Mouse (Mus musculus): ENCODE results near the gene Ghdc. TPM values are rescaled to one million over a fixed set of nuclear protein-coding genes. Genes with fewer than 3 reads are reported as not detected.

The Ghdc gene
- polyA plus RNA-seq, 1 experiment from 2014 or later: 6.6 TPM

DNA sequence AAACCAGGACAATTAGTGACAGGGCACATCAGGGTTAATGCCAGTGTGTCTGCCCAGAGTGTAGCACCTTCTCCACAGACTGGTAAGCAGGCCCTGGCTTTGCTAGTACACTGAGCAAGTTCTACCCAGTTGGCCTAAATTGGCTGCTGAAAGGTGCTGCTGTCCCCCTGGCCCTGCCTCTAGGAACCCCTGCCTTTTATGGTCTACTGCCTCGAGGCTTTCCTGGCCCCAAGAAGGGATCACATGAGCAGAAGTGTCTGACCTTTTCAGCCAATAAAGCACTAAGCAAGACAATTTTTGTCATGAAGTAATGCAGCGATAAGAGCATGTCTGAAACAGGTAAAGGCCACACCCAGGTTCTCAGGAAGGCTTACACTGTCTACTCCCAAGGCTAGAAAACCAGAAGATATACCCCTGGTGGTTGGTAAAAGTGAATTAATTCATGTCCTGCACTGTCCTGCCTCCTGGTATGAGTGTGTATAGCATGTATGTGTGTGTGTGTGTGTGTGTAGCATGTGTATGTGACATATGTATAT, 48.2 kb downstream of the Ghdc start:
- no peak overlapping the region for H3K4me3 ChIP-seq
- H3K27me3 ChIP-seq: no peaks in the 10 kb centered on the region
- H3K4me2 ChIP-seq (replicated peaks): no peak overlapping the region
- no peak for ATAC-seq (ENCODE audit: low FRiP score, low read depth)
- peaks cover 9% of the 10 kb centered on the region for H3K4me1 ChIP-seq
- H3K27ac ChIP-seq: no peak overlapping the region; the same call in 1 of the 2 replicates
- no peaks in the 10 kb centered on the region for H3K9me3 ChIP-seq
- no peak overlapping the region for H3K9ac ChIP-seq
- peaks cover 26% of the 10 kb centered on the region for H3K36me3 ChIP-seq
- WGBS: 51% methylated on average over 2 of the region's 2 CpGs

DNA sequence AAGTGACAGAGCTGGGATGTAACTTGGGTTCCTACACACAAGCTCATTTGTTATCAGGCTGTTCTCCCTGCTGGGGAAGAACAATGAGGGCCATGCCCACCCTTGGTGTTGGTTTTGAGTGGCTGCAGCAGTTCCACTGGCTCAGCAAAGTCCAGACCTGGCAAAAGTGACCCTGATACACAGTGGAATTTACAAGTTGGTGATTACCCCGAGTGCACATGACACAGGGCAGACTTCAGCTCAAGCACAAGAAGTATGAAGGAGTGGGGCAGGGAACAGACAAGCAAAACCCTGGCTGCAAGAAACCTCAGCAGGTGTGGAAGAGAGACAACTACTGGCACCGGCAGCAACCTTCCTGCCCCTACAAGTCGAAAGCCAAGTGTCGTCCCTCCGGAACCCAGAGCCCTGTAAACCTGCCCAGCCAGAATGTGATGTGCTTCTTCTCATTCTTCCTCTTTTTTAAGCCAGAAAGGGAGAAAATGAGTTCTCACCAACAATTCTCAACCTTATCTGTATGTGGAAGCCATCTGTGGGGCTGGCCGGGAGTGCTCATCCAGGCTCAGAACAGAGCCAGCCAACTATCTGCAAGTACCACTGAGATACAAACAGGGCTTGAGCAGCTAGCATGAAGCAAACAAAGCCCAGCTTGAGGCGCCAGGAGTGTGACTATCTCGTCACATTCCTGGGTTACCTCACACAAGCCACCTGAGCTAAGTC, 48.8 kb downstream of the Ghdc start:
- H3K4me3 ChIP-seq: no peak overlapping the region
- no peak overlapping the region; the same call in 1 of the 2 replicates for H3K27ac ChIP-seq
- ATAC-seq (ENCODE audit: low FRiP score, low read depth): no peak

DNA sequence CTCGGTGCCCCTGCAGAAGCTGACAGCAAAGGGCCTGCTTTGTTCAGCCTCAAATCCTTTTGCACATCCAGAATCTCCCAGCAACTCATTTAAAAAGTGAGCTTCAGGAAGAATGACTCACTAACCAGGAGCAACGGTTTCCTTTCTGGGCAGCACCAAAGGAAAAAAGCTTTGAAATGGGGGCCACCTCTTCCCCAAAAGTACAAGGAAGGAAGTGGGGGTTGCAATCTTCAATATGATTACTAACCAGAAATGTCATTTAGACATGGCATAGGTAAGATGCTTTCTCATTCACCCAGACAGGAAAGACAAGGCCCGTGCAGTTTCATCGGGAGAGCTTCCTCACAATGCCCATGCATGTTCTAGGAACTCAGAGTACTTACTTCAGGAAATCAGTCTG, 49.5 kb downstream of the Ghdc start:
- Histone ChIP-seq H3K9me3 (no peaks in the 10 kb centered on the region), H3K4me2 (replicated peaks) (no peak overlapping the region), H3K4me3 (no peak overlapping the region), H3K36me3 (peaks cover 39% of the 10 kb centered on the region), H3K9ac (peak overlapping the region; percentile 48; the same call in 1 of the 2 replicates), H3K4me1 (peaks cover 9% of the 10 kb centered on the region), H3K27me3 (no peaks in the 10 kb centered on the region), H3K27ac (no peak overlapping the region)
- no peak for ATAC-seq (ENCODE audit: low FRiP score, low read depth)
- 83% methylated on average over 4 of the region's 4 CpGs for WGBS

More for the DNA sequence above, 48.8 kb downstream of the Ghdc start:
- H3K4me2 ChIP-seq (replicated peaks): no peak overlapping the region
- no peak overlapping the region for H3K9ac ChIP-seq
- 78% methylated on average over 8 of the region's 8 CpGs for WGBS
- H3K9me3 ChIP-seq: no peaks in the 10 kb centered on the region
- peaks cover 32% of the 10 kb centered on the region for H3K36me3 ChIP-seq
- H3K4me1 ChIP-seq: peaks cover 9% of the 10 kb centered on the region
- H3K27me3 ChIP-seq: no peaks in the 10 kb centered on the region

- Histone ChIP-seq H3K4me1 (peaks cover 8% of the 10 kb centered on the region), H3K36me3 (peaks cover 48% of the 10 kb centered on the region), H3K9me3 (no peaks in the 10 kb centered on the region), H3K27me3 (no peaks in the 10 kb centered on the region), H3K27ac (peak overlapping the region; percentile 10; the same call in 1 of the 2 replicates), H3K9ac (no peak overlapping the region), H3K4me2 (replicated peaks) (no peak overlapping the region), H3K4me3 (no peak overlapping the region)
- ATAC-seq (ENCODE audit: low FRiP score, low read depth): no peak
- 75% methylated on average over 5 of the region's 5 CpGs for WGBS
Measured at GRCm38 (mm10) chr11:100720345-100720744, 50.4 kb downstream of the Ghdc start.

- WGBS: 90% methylated on average over 11 of the region's 11 CpGs
- no peak for ATAC-seq (ENCODE audit: low FRiP score, low read depth)
- Histone ChIP-seq H3K36me3 (peaks cover 52% of the 10 kb centered on the region), H3K27me3 (no peaks in the 10 kb centered on the region), H3K4me2 (replicated peaks) (no peak overlapping the region), H3K9ac (no peak overlapping the region), H3K4me3 (no peak overlapping the region), H3K4me1 (peaks cover 3% of the 10 kb centered on the region), H3K9me3 (no peaks in the 10 kb centered on the region), H3K27ac (no peak overlapping the region)
Measured at GRCm38 (mm10) chr11:100719893-100720292, 50.9 kb downstream of the Ghdc start.

GRCm38 (mm10) chr11:100719312-100719711, 51.4 kb downstream of the Ghdc start:
- Histone ChIP-seq H3K4me3 (no peak overlapping the region), H3K4me2 (replicated peaks) (no peak overlapping the region), H3K27ac (no peak overlapping the region), H3K27me3 (no peaks in the 10 kb centered on the region), H3K9me3 (no peaks in the 10 kb centered on the region), H3K9ac (no peak overlapping the region), H3K36me3 (peaks cover 54% of the 10 kb centered on the region), H3K4me1 (peaks cover 5% of the 10 kb centered on the region)
- WGBS: 85% methylated on average over 3 of the region's 3 CpGs
- no peak for ATAC-seq (ENCODE audit: low FRiP score, low read depth)

DNA sequence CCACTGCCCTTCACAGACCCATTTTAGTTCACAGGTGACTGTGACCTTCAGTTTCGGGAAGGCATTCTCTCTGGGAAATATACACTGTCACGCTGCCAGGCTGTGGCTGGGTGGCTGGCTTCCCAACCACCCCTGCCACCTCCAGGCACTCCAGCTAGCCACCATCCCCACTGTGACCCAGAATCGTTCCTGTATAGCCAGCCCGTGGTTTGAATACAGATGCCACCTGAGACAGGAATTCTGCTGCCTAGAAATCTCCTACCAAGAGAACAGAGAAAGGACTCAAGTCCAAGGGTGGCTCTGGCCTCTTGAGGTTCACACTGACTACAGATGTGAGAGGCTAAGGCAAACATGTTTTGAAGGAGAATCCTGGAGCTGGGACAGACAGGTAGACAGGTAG, 51.9 kb downstream of the Ghdc start:
- Histone ChIP-seq H3K4me2 (replicated peaks) (no peak overlapping the region), H3K27me3 (no peaks in the 10 kb centered on the region), H3K36me3 (peaks cover 54% of the 10 kb centered on the region), H3K4me1 (peaks cover 9% of the 10 kb centered on the region), H3K4me3 (no peak overlapping the region), H3K9ac (no peak overlapping the region), H3K9me3 (no peaks in the 10 kb centered on the region), H3K27ac (no peak overlapping the region)
- no peak for ATAC-seq (ENCODE audit: low FRiP score, low read depth)
- 86% methylated on average over 4 of the region's 4 CpGs for WGBS

- no peak for ATAC-seq (ENCODE audit: low FRiP score, low read depth)
- Histone ChIP-seq H3K36me3 (peaks cover 54% of the 10 kb centered on the region), H3K4me3 (no peak overlapping the region), H3K27me3 (no peaks in the 10 kb centered on the region), H3K9ac (no peak overlapping the region), H3K4me1 (peaks cover 13% of the 10 kb centered on the region), H3K9me3 (no peaks in the 10 kb centered on the region), H3K4me2 (replicated peaks) (no peak overlapping the region), H3K27ac (no peak overlapping the region)
- 84% methylated on average over 7 of the region's 7 CpGs for WGBS
Measured at GRCm38 (mm10) chr11:100718462-100718861, 52.3 kb downstream of the Ghdc start.

DNA sequence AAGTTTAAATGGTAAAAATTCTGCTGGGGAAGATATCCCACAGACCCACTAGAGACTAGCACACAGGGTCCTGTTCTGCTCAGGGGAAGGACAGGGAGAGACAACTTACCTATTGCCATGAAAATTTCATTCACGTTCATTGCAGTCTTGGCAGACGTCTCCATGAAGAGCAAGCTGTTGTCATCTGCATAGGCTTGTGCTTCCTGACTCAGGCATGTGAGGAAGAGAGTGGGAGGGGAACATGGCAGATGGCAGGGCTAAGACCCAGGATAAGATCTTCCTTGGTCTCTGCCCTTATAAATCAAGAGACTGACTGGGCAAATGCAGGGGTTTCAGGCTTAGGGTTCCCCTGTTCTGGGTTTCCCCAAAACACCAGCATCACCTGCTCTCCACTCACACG, 54.1 kb downstream of the Ghdc start:
- no peak overlapping the region for H3K9ac ChIP-seq
- no peak overlapping the region for H3K27ac ChIP-seq
- H3K4me2 ChIP-seq (replicated peaks): no peak overlapping the region
- ATAC-seq (ENCODE audit: low FRiP score, low read depth): no peak
- H3K4me1 ChIP-seq: peaks cover 22% of the 10 kb centered on the region
- no peak overlapping the region for H3K4me3 ChIP-seq
- peaks cover 54% of the 10 kb centered on the region for H3K36me3 ChIP-seq
- no peaks in the 10 kb centered on the region for H3K27me3 ChIP-seq
- no peaks in the 10 kb centered on the region for H3K9me3 ChIP-seq
- 90% methylated on average over 3 of the region's 3 CpGs for WGBS

Other genes starting within 250 kb of the Ghdc start
- gene Acly, start 243.0 kb downstream of the Ghdc start, polyA plus RNA-seq (2015; fragmentation: Nextera tagmentation; extraction: Ambion mirVana): 139 and 160 TPM in 2 replicates
- 0.61 and 0.69 TPM in 2 replicates for gene Ttc25, start 225.3 kb downstream of the Ghdc start, polyA plus RNA-seq (2015; fragmentation: Nextera tagmentation; extraction: Ambion mirVana)
- 31.7 and 33.2 TPM in 2 replicates for gene Cnp, start 196.1 kb downstream of the Ghdc start, polyA plus RNA-seq (2015; fragmentation: Nextera tagmentation; extraction: Ambion mirVana)
- gene Nkiras2, start 151.7 kb downstream of the Ghdc start, polyA plus RNA-seq (2015; fragmentation: Nextera tagmentation; extraction: Ambion mirVana): 81.6 and 84.1 TPM in 2 replicates
- gene Dnajc7, start 150.8 kb downstream of the Ghdc start, polyA plus RNA-seq (2015; fragmentation: Nextera tagmentation; extraction: Ambion mirVana): 280 and 283 TPM in 2 replicates
- gene Zfp385c, start 78.5 kb downstream of the Ghdc start, polyA plus RNA-seq (2015; fragmentation: Nextera tagmentation; extraction: Ambion mirVana): 0.75 and 1.1 TPM in 2 replicates
- gene Dhx58, start 66.7 kb downstream of the Ghdc start, polyA plus RNA-seq (2015; fragmentation: Nextera tagmentation; extraction: Ambion mirVana): 2.9 and 3.7 TPM in 2 replicates
- 53.6 and 53.8 TPM in 2 replicates for gene Kat2a, start 58.5 kb downstream of the Ghdc start, polyA plus RNA-seq (2015; fragmentation: Nextera tagmentation; extraction: Ambion mirVana)
- gene Hspb9, start 57.1 kb downstream of the Ghdc start, polyA plus RNA-seq (2015; fragmentation: Nextera tagmentation; extraction: Ambion mirVana): 0.46 TPM in 1 of 2 replicates, not detected in the other
- gene Rab5c, start 32.7 kb downstream of the Ghdc start, polyA plus RNA-seq (2015; fragmentation: Nextera tagmentation; extraction: Ambion mirVana): 23.2 and 24.5 TPM in 2 replicates
- not detected in 2 replicates for gene Kcnh4, start 11.0 kb downstream of the Ghdc start, polyA plus RNA-seq (2015; fragmentation: Nextera tagmentation; extraction: Ambion mirVana)
- gene Hcrt, start 8.0 kb downstream of the Ghdc start, polyA plus RNA-seq (2015; fragmentation: Nextera tagmentation; extraction: Ambion mirVana): not detected in 2 replicates
- gene Stat5b, start 79.8 kb upstream of the Ghdc start, polyA plus RNA-seq (2015; fragmentation: Nextera tagmentation; extraction: Ambion mirVana): 18.9 and 19.8 TPM in 2 replicates
- gene Stat5a, start 88.4 kb upstream of the Ghdc start, polyA plus RNA-seq (2015; fragmentation: Nextera tagmentation; extraction: Ambion mirVana): 5.2 and 5.7 TPM in 2 replicates
- gene Stat3, start 168.6 kb upstream of the Ghdc start, polyA plus RNA-seq (2015; fragmentation: Nextera tagmentation; extraction: Ambion mirVana): 42.4 and 50.3 TPM in 2 replicates
- gene Cavin1, start 199.9 kb upstream of the Ghdc start, polyA plus RNA-seq (2015; fragmentation: Nextera tagmentation; extraction: Ambion mirVana): 136 and 142 TPM in 2 replicates
- 34.0 and 34.4 TPM in 2 replicates for gene Atp6v0a1, start 238.5 kb upstream of the Ghdc start, polyA plus RNA-seq (2015; fragmentation: Nextera tagmentation; extraction: Ambion mirVana)

Data from limb, embryonic 13.5 days (tissue).